Mouse (Mus musculus) small intestine, adult 2 months (tissue): ENCODE measurements around the gene Ccm2l.

Experiments
- CTCF ChIP-seq: fragments of 200-500 bp; IDR thresholded peaks from 2 replicates; pipeline ENCODE4 v1.5.1; 2012; ENCODE audit warnings: low read depth, mild to moderate bottlenecking, control low read depth, inconsistent platforms, low read length, moderate library complexity, mixed read lengths; ENCODE audit not compliant: insufficient replicate concordance, insufficient read length; ENCODE audit errors: extremely low read depth
- POLR2A ChIP-seq: fragments of 200-500 bp; IDR thresholded peaks from 2 replicates; pipeline ENCODE4 v1.6.1; 2012; ENCODE audit warnings: low read depth, mild to moderate bottlenecking, control low read depth, inconsistent platforms, low read length, moderate library complexity

DNA sequence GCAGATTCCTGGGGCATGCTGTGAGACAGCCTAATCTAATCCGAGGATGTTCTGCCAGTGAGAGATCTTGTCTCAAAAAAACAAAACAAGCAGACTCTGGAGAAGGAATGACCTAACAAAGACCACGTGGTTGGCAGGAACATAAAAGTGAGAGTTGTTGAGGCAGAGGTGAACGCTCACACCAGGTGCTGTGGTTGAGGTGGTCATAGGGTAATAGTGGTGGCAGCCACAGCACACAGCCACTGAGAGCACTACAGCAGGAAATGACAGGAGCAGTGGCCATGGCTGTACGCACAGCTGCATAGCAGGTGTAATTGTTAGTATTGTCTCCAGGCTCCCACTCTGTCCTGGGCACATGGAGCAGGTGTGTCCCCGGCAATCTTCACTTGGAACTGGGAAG, 60.1 kb downstream of the Ccm2l start:
- TF ChIP-seq POLR2A (no peak), CTCF (no peak)
